In genomic region chr19:8987816-8988215, GRCm38 (mm10) we compare ENCODE assay signal across 9 mouse cellular contexts. TPM values are rescaled to one million over a fixed set of nuclear protein-coding genes. Genes with fewer than 3 reads are reported as not detected.
DNase-seq lines count a peak whose midpoint lies in the region; ATAC-seq and TF ChIP-seq lines count a peak whose summit lies in the region.
"Had no signal": no experiment of that assay in that cellular context is flagged by ENCODE, and none has a peak within 500 bp of the region (broad histone marks: within the 10 kb centered on the region; RNA-seq: fewer than 3 reads in every experiment).

No protein-coding gene starts in this region.

- TF ChIP-seq EP300 in stomach, postnatal 0 days (optimal IDR thresholded peaks at IDR 0.05) = no peak

- peak overlapping the region; percentile 99 for H3K27ac ChIP-seq in embryonic fibroblast, embryonic 13.5 days (ENCODE audit: insufficient read depth, low read length)
- peak overlapping the region; percentile 99 for H3K27ac ChIP-seq in stomach, postnatal 0 days (replicated peaks)
- no peak overlapping the region for H3K27ac ChIP-seq in hindbrain, embryonic 13.5 days
- H3K27ac ChIP-seq: left cerebral cortex, adult 2 months had no signal

- H3K36me3 ChIP-seq in stomach, postnatal 0 days (ENCODE audit: control insufficient read depth, insufficient read depth, low read length) = no peaks in the 10 kb centered on the region
- peaks cover 2% of the 10 kb centered on the region; the same call in 1 of the 2 replicates for H3K36me3 ChIP-seq in hindbrain, embryonic 13.5 days

- H3K9ac ChIP-seq in stomach, postnatal 0 days (ENCODE audit: low read length) = peak overlapping the region; percentile 4; the same call in 1 of the 2 replicates
- H3K9ac ChIP-seq in hindbrain, embryonic 13.5 days = no peak overlapping the region

- intact Hi-C loops in heart, postnatal 10 days (cut with DNase I) = no loop called here

- H3K27me3 ChIP-seq in stomach, postnatal 0 days (ENCODE audit: control insufficient read depth, insufficient read depth, low read length) = no peaks in the 10 kb centered on the region
- peaks cover 52% of the 10 kb centered on the region for H3K27me3 ChIP-seq in hindbrain, embryonic 13.5 days

- H3K4me3 ChIP-seq in lung, adult 2 months (replicated peaks; ENCODE audit: extremely low read depth, low read depth, low read length) = no peak overlapping the region
- H3K4me3 ChIP-seq in embryonic fibroblast, embryonic 13.5 days (ENCODE audit: insufficient read depth, low read length) = 0 out of 2 replicates have a peak overlapping the region, but pooled peaks have one; percentile 94
- H3K4me3 ChIP-seq in stomach, postnatal 0 days (ENCODE audit: low read depth, low read length) = no peak overlapping the region
- no peak overlapping the region for H3K4me3 ChIP-seq in hindbrain, embryonic 13.5 days
- H3K4me3 ChIP-seq: left cerebral cortex, adult 2 months had no signal

- peak; percentile 25 for DNase-seq in lung, postnatal 10 days
- DNase-seq in lung, adult 2 months = no peak
- peak; percentile 81 to 82 for DNase-seq in heart, postnatal 10 days
- no peak for DNase-seq in stomach, postnatal 0 days (ENCODE audit: low spot score)
- no peak for DNase-seq in cerebellum, adult 18-20 months
- DNase-seq: thymus, adult 2 months had no signal

- WGBS in lung, adult 2 months = 79% methylated on average over 2 of the region's 2 CpGs
- 50% methylated on average over 2 of the region's 2 CpGs for WGBS in stomach, postnatal 0 days
- 43% methylated on average over 2 of the region's 2 CpGs for WGBS in hindbrain, embryonic 13.5 days

- no peak for ATAC-seq in stomach, postnatal 0 days (ENCODE audit: low FRiP score, low TSS enrichment)
- no peak for ATAC-seq in hindbrain, embryonic 13.5 days (ENCODE audit: low FRiP score)

- H3K4me2 ChIP-seq in stomach, postnatal 0 days (replicated peaks; ENCODE audit: low read depth) = peak overlapping the region; percentile 76
- H3K4me2 ChIP-seq in hindbrain, embryonic 13.5 days = no peak overlapping the region

- no peak for TF ChIP-seq POLR2A in lung, adult 2 months (IDR thresholded peaks at IDR 0.05; ENCODE audit: borderline replicate concordance, extremely low read depth, low read depth, low read length)
- no peak for TF ChIP-seq POLR2A in embryonic fibroblast, embryonic 13.5 days (IDR thresholded peaks at IDR 0.05; ENCODE audit: low read depth, low read length)

- peaks cover 29% of the 10 kb centered on the region for H3K4me1 ChIP-seq in lung, adult 2 months (ENCODE audit: control insufficient read depth, insufficient read depth, low read length)
- H3K4me1 ChIP-seq in embryonic fibroblast, embryonic 13.5 days (ENCODE audit: control insufficient read depth, insufficient read depth, low read length) = peaks cover 30% of the 10 kb centered on the region
- H3K4me1 ChIP-seq in stomach, postnatal 0 days (replicated peaks; ENCODE audit: control insufficient read depth, insufficient read depth) = peaks cover 21% of the 10 kb centered on the region
- peaks cover 68% of the 10 kb centered on the region for H3K4me1 ChIP-seq in hindbrain, embryonic 13.5 days (replicated peaks)

- no peaks in the 10 kb centered on the region for H3K9me3 ChIP-seq in stomach, postnatal 0 days (ENCODE audit: control insufficient read depth, low read length)
- H3K9me3 ChIP-seq in hindbrain, embryonic 13.5 days = no peaks in the 10 kb centered on the region

- TF ChIP-seq CTCF in lung, adult 2 months (IDR thresholded peaks at IDR 0.05; ENCODE audit: insufficient read depth, low read length) = no peak
- TF ChIP-seq CTCF in embryonic fibroblast, embryonic 13.5 days (IDR thresholded peaks at IDR 0.05; ENCODE audit: borderline replicate concordance, insufficient read depth, low read length) = no peak
- no peak for TF ChIP-seq CTCF in stomach, postnatal 0 days (IDR thresholded peaks at IDR 0.05; ENCODE audit: low read depth)

RNA-seq across cellular contexts. Expression of gene Ahnak, which starts 1.3 kb away (rescaled TPM):
- polyA plus RNA-seq in lung, adult 2 months (2012; rRNA removed) = 56.3 and 84.7 TPM in 2 replicates
- polyA plus RNA-seq in embryonic fibroblast, embryonic 13.5 days (2011; ENCODE audit: insufficient read length, low read depth, missing spikeins) = 559 and 687 TPM in 2 replicates
- total RNA-seq in heart, postnatal 10 days (2021) = 100 to 1,000 TPM; 348 to 380 TPM
- polyA plus RNA-seq in stomach, postnatal 0 days (2015; fragmentation: Nextera tagmentation; extraction: Ambion mirVana) = 86.6 and 103 TPM in 2 replicates
- 5.7 and 6.4 TPM in 2 replicates for polyA plus RNA-seq in hindbrain, embryonic 13.5 days (2015; fragmentation: Nextera tagmentation; extraction: Ambion mirVana)

RNA-seq across cellular contexts. Expression of gene Eef1g, which starts 21.0 kb away (rescaled TPM):
- 121 and 206 TPM in 2 replicates for polyA plus RNA-seq in lung, adult 2 months (2012; rRNA removed)
- polyA plus RNA-seq in embryonic fibroblast, embryonic 13.5 days (2011; ENCODE audit: insufficient read length, low read depth, missing spikeins) = 882 and 905 TPM in 2 replicates
- 100 to 1,000 TPM; 283 to 289 TPM for total RNA-seq in heart, postnatal 10 days (2021)
- polyA plus RNA-seq in stomach, postnatal 0 days (2015; fragmentation: Nextera tagmentation; extraction: Ambion mirVana) = 240 and 247 TPM in 2 replicates
- 344 and 348 TPM in 2 replicates for polyA plus RNA-seq in hindbrain, embryonic 13.5 days (2015; fragmentation: Nextera tagmentation; extraction: Ambion mirVana)

RNA-seq across cellular contexts. Expression of gene Tut1, which starts 34.2 kb away (rescaled TPM):
- polyA plus RNA-seq in lung, adult 2 months (2012; rRNA removed) = 14.9 and 17.9 TPM in 2 replicates
- polyA plus RNA-seq in embryonic fibroblast, embryonic 13.5 days (2011; ENCODE audit: insufficient read length, low read depth, missing spikeins) = 16.8 and 19.7 TPM in 2 replicates
- 10 to 100 TPM in 1 of 2 experiments, 1 to 10 TPM in 1; 8.5 to 10.4 TPM for total RNA-seq in heart, postnatal 10 days (2021)
- 14.9 and 15.8 TPM in 2 replicates for polyA plus RNA-seq in stomach, postnatal 0 days (2015; fragmentation: Nextera tagmentation; extraction: Ambion mirVana)
- 29.4 and 31.1 TPM in 2 replicates for polyA plus RNA-seq in hindbrain, embryonic 13.5 days (2015; fragmentation: Nextera tagmentation; extraction: Ambion mirVana)

RNA-seq across cellular contexts. Expression of gene Mta2, which starts 46.1 kb away (rescaled TPM):
- polyA plus RNA-seq in lung, adult 2 months (2012; rRNA removed) = 20.0 and 26.9 TPM in 2 replicates
- 101 and 102 TPM in 2 replicates for polyA plus RNA-seq in embryonic fibroblast, embryonic 13.5 days (2011; ENCODE audit: insufficient read length, low read depth, missing spikeins)
- total RNA-seq in heart, postnatal 10 days (2021) = 10 to 100 TPM; 54.4 to 59.5 TPM
- 68.0 and 69.3 TPM in 2 replicates for polyA plus RNA-seq in stomach, postnatal 0 days (2015; fragmentation: Nextera tagmentation; extraction: Ambion mirVana)
- polyA plus RNA-seq in hindbrain, embryonic 13.5 days (2015; fragmentation: Nextera tagmentation; extraction: Ambion mirVana) = 133 and 137 TPM in 2 replicates

RNA-seq across cellular contexts. Expression of gene Eml3, which starts 58.5 kb away (rescaled TPM):
- polyA plus RNA-seq in lung, adult 2 months (2012; rRNA removed) = 50.5 and 65.5 TPM in 2 replicates
- 26.2 and 28.2 TPM in 2 replicates for polyA plus RNA-seq in embryonic fibroblast, embryonic 13.5 days (2011; ENCODE audit: insufficient read length, low read depth, missing spikeins)
- 10 to 100 TPM; 16.7 to 18.7 TPM for total RNA-seq in heart, postnatal 10 days (2021)
- 24.6 and 26.6 TPM in 2 replicates for polyA plus RNA-seq in stomach, postnatal 0 days (2015; fragmentation: Nextera tagmentation; extraction: Ambion mirVana)
- polyA plus RNA-seq in hindbrain, embryonic 13.5 days (2015; fragmentation: Nextera tagmentation; extraction: Ambion mirVana) = 9.4 and 11.3 TPM in 2 replicates

Comparison
In these comparisons a context has a peak if more than half of its experiments do, and no peak if none do; other contexts are left out.
1. DNase-seq: peak in lung, postnatal 10 days (single experiment) and heart, postnatal 10 days (2 of 2); none in lung, adult 2 months (single experiment), stomach, postnatal 0 days (single experiment) and cerebellum, adult 18-20 months (0 of 2).